Mouse (Mus musculus): ENCODE measurements around the gene Eml4.

Gene Eml4

DNA sequence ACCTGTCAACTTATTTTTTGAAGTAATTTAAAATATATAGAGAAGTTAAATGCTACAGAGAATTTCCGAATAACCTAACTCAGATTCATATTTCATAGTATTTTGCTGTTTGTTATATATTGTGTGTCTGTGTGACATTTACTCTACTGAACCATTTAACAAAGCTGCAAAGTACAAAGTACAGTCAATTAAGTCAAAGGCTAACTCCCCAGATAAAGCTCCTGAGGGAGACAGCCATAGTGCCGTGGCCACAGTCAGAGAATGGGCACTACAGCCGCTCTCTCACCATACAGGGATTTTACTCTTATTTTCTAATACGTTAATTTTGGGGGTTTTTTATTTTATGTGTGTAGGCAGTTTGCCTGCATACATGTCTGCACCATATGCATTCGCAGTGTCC, 32.0 kb downstream of the Eml4 start:
- DNase-seq: no peak

DNA sequence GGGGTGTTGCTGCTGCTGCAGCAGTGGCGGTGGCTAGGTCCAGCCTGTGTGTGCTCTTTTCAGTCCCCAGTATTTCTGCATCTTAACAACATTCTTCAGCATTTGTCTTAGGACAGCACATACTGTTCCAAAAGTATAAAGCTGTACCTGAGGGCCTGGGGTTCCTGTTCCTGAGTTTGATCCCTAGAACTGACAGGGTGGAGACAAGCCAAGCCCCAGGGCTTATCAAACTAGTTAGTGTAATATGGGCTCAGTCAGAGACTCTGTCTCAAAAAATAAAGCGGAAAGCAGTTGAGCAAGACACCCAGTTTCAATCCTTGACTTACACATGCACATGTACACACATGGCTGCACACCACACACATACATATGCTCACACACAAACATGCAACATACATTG, 34.2 kb downstream of the Eml4 start:
- no peak for DNase-seq

DNA sequence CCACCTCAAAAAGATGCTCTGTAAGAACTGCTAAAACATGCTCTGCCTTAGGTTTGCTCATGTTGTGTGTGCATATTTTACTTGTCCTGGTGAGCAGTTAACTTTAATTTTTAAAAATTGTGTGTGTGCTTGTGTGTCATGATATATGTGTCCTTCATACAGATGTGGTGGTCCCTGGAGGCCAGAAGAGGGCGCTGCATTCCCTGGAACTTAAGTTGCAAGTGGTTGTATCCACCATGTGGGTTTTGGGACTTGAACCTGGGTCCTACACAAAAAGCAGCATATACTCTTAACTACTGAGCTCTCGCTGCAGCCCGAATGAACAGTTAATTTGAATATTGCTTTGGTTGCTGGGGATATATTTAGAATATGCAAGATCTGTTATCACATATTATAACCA, 36.4 kb downstream of the Eml4 start:
- DNase-seq: no peak

DNA sequence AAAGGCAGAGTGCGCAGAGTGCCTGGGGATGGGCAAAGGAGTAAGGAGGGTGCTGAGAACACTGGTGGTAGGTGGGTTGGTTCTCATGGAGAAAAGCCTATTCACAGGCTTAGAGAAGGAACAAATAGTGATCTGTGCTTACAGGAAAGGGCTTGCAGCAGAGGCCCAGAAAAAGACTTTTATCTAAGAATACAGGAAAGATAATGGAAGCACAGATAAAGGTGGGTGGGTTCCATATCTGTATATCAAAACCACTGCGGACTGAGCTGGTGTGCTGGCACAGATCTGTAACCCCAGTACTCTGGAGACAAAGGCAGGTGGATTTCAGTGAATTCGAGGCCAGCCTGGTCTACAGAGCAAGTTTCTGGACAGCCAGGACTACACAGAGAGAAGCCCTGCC, 43.3 kb downstream of the Eml4 start:
- no peak for DNase-seq

DNA sequence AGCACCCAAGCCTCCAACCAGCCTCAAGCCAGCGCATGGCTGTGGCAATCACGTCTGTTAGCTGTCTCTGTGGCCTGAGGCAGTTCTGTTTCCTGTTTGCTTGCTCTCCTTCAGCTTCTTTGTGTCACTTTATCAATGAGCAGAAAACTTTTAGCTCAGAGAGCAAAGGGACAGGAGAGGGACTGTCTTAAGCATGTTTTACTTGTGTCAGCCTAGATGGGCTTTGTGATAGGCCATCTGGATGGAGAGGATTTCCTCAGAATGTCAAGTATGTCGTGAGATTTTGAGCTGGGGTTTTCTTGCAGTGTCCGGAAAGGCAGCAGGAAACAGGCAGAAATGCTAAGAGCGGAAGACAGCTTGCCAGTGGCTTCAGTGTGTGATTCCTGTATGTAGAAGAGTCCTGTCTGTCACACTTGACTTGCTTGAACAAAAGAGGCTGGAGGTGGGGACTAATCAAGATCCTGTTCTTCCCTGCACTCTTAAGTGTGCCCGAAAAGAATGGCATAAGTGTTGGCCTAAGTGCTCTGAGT, 46.9 kb downstream of the Eml4 start:
- no peak for DNase-seq

DNA sequence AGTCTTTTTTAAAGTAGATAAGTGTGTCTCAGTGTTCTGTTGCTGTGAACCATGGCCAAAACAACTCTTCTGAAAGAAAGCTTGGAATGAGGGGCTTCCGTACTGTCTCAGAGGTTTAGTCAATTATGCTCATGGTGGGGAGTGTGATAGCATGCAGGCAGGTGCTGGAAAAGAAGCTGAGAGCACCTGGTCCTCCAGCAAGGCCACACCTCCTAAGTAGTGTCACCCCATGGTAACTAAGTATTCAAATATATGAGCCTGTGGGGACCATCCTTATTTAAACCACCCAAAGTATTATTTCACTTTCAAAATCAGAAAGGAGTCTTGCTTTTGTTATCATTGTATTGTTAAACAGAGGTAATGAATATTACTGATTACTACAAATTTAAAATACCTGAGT, 48.0 kb downstream of the Eml4 start:
- DNase-seq: no peak

DNA sequence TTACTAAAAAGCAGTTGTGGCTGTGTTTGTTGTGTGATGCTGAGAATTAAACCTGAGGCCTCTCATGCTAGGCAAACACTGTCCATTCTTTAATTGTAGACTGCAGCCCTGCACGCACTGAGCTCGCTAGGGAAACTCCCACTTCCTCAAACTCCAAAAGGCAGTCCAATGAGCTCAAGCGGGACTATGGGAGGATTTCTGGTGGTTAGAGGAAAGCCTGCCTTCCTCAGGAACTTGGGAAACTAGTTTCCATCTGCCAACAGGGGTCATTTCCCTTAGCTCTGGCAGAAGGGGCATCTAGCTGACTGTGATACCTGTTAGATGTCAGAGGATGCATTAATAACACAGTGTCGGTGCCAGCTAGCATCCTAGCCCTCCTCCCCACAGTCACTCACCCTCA, 79.9 kb downstream of the Eml4 start:
- no peak for DNase-seq

DNA sequence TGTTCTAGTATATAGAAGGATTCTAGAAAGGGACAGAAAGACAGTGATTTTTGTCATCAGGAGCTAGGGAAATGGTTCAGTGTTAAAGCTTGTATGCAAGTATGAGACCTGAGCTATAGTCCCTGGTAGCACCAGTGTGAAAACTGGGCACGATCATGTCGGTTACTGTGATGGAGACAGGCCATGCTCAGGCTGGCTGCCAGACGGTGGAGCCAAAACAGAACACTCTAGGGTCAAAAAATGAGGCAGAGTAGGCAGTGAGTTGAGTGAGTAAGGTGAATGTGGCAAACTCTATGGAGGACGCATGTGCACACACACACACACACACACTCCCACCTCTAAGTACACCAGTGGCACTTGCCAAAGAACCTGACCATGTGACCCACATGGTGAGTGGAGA, 92.7 kb downstream of the Eml4 start:
- no peak for DNase-seq

DNA sequence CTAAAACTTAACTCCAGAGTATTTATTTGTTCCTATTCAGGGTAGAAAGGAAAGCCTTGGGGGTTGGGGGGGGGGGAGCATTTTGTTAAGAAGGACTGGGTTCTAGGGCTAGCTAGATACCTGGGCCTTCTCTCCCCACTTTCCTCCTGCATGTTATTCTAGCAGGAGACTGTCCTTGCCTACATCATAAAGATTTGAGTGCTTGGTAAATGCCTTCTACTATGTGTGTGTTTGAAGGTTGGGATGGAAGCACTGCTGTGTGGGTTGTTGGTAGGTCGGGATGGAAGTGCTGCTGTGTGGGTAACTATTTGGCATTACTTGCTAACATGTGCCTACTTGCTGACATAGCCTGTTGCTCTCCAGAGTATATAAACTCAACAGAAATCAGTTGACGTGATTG, 98.9 kb downstream of the Eml4 start:
- no peak for DNase-seq

DNA sequence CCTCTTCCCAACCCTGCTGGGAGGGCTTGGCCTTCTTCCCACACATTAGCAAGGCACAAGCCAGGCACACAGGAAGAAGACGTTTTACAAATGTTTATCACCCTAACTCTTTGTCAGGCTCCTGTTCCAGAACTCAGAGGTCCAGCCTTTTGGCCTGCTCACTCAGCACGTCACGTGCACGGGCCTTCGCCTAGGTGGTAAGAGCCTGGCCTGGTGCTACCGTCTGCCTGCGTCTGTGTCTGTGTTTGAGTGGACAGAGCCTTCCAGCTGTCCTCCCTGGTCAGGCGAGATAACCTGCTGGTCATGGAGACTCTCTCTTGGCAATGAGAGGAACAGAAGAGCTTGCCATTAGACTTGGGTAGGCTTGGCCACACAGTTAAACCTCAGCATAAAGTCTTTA, 100.6 kb downstream of the Eml4 start:
- DNase-seq: peak; percentile 18

DNA sequence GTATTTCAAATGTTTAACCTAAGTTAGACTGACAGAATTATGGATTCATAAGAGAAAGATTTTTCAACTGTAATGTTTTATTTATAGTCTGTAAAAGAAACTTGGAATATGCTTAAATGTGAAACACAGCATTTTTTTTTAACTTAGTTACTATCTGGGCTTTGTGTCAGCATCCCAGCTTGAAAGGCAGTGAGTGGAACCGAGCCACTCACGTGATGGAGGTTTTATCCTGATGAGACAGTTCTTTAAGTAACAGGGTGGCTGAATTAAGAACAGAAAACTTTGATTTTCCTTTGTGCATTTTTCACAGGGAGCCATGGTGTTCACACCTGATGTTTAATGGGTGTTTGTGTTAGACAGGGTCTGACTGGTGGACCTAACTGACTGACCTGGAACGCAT, 101.1 kb downstream of the Eml4 start:
- DNase-seq: no peak

DNA sequence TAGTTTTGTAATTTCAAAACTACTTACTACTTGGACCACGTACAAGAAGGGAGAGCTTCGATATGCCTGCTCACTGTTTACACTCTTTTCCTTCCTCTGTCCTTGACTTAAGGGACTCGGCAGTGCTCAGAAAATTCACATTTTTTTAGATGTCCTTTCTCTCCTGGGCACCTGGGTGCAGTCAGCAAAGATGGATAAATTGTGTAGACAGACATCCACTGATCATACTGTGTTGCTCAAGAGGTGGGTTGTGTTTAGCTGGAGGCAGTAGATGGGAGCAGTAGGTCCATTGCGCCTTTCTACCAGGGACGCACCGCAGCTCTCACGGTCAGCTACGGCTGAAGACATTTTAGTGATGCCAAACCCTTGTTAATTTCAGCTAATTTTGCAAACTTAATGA, 101.7 kb downstream of the Eml4 start:
- no peak for DNase-seq

DNA sequence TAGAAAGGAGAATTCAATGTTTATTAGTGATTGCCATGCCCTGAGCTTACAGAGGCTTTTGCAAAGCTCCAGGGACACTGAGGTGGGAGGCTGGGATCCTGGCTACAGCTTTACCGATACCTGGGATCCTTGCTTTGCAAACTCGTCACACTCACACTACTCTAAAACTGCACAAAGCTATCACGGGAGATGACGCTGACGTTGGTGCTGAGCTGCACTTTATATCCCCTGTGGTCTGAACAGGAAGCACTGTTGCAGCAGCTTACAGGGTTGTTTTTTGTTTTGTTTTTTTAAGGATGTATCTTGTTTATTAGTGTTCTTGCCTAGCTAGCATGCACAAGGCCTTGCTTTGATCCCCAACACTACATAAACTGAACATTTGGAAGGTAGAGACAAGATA, 102.9 kb downstream of the Eml4 start:
- DNase-seq: no peak

DNA sequence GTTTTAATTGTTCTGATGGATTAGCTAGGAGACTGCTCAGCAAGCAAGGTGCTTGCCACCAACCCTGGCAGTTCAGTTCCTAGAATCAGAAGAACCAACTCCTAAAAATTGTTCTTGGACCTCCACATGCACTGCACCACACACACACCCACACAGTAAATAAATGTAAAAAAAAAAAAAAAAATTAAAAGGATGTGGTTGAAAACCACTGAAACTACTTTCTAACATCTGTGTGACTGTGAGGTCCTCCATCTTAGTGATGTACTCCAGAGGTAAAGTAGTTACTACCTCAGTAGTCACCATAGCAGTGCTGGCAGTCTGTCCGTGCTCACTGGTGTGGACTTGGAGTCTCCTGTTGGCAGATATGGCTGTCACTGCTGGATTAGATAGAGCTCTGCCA, 106.5 kb downstream of the Eml4 start:
- no peak for DNase-seq

DNA sequence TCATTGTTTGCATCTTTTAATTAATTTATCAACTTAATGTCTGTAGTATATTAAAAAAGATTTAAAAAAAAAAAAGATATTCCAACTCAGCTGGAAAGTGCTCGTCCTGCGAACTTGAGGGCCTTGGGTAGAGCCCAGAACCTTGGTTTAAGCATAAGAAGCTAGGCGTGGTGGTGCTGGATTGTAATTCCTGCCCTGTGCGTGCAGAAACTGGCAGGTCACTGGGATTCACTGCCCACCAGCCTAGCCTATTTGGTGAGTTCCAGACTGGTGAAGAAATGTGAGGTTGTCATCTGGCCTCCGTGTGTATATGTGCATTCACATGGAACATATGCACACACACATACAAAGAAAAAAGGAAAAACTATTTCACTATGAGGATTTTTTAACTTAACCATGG, 115.2 kb downstream of the Eml4 start:
- DNase-seq: no peak

DNA sequence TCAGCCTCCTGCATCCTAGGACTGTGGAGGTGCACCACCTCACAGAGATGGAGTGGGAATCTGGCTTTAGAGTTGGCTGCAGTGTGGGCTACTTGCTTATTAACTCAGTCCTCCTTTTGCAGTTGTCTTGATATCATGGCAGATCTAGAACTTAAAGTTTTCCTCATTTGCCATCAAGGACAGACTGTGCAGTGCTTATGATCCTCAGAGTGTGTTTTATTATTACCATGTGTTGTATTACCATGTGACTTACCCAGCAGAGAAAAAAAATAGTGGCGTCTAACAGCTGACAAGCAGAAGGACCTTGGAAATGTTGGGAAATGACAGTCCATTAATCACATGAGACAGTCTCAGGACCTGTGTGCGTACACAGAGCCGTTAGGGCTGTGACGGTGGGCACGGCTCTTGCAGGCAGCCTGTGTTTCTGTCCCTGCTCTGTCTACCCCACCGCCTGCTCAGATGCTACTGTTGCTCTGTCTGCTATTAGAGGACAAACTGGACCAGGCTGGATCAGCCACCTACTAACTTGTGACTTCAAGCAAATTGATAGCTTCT, 116.0 kb downstream of the Eml4 start:
- no peak for DNase-seq

DNA sequence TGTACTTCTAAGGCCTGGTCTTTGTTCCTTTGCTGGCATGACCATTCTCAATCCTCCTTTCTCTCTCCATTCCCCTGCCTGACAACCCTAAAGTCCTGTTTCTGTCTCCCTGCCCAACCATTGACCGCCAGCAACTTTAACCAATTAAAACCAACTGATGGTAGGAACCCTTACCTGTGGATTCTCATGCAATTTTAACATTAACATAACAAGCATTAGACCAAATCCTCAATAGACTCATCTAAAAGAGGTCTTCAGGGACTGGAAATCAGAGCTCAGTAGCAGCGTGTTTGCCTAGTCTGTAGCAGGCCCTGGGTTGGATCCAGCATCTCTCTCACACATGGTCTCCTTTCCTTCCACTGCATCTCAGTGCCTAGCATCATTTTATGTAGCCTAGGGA, 118.9 kb downstream of the Eml4 start:
- no peak for DNase-seq

DNA sequence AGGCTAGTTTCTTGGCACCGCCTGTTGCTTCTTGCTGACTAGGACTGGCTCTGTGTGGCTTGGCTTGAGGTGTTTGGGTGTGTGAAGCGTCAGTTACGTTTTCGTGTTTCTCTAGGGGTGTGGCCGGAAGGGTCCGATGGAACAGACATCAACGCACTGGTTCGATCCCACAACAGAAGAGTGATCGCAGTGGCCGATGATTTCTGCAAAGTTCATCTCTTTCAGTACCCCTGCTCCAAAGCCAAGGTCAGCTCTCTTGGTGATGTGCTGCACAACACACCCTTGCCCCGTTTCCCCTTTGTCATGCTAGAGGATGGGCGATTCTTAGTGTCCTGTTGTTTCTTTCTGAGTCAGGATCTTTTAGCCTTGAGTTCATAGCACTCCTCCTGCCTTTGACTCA, 126.4 kb downstream of the Eml4 start:
- DNase-seq: no peak

DNA sequence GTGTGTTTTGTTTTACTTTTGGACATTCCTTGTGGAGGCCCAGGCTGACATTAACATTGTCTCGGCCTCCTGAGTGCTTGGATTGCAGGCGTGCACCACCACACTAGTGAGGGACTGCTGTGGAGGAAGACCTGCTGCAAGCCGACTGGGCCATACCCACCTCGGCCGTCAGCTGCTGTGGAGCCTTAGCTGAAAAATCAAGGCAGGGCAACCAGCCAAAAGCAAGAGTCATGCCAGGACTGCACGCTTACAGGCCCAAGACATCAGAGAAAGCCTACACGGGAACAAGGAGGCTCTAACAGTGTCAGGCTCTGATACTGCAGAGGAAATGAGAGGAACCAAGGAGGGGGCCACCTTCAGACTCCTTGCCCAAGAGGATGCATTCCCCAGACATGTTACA, 130.8 kb downstream of the Eml4 start:
- peak; percentile 7 for DNase-seq

DNA sequence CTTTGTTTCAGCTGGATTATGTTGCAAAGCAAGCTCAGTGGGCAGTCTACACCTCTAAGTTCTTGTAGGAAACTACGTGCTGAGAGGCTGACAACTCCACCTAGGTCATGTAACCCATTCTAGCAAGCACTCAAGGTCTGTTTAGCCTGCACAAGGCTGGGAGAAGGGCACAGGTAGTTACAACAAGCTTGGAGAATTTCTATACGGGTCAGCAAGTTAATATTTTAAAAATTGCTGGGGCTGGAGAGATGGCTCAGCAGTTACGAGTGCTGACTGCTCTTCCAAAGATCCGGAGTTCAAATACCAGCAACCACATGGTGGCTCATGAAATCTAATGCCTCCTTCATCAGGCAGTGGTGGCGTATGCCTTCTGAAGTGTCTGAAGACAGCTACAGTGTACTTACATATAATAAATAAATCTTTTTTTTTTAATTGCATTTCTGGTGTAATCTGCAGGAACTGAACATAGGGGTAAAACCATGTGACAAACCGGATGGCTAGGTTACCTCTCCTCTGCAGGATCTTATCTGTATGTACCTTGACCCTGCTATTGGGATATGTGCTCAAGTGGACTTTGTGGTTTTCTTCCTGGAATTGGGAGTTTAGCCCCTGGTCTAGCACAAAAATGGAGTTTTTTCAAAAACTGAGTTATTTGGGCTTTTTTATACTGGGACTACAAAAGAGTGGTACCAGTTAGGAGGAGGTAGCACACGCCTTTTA, 132.2 kb downstream of the Eml4 start:
- no peak for DNase-seq

DNA sequence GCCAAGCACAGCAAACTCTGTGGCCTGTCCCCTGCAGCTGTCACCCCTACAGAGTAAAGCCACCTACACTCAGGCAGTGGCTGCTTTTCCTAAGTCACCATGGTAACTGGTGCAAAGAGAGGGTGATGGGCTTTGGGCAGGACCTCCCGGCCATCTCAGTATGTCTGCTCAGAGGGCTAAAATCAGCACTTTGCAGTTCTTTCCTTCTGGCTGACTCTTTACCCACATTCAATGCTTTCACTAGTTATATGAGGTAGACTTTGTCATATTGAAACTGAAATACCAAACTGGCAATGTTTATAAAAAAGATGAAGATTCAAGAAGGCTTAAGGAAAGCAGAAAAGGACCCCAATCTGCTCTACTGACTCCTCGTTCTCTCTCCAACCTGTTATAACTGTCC, 133.1 kb downstream of the Eml4 start:
- DNase-seq: no peak

DNA sequence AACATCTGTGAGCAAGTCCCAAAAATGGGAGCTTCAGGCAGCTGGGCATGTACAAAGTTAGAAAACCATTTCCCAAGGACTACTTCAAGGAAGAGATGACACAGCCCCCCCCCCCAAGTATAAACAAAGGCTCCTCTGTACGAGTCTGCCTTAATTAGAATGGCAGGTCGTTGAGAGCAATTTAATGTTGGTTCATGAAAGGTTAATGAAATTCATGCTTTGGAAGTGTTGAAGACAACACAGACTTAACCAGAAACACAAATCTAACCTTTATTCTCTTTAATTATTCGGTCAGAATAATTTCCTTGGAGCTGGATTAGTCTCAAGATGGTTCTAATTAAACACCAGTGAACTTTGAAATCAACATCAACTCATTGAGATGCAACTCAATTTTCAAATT, 137.0 kb downstream of the Eml4 start:
- DNase-seq: no peak

DNA sequence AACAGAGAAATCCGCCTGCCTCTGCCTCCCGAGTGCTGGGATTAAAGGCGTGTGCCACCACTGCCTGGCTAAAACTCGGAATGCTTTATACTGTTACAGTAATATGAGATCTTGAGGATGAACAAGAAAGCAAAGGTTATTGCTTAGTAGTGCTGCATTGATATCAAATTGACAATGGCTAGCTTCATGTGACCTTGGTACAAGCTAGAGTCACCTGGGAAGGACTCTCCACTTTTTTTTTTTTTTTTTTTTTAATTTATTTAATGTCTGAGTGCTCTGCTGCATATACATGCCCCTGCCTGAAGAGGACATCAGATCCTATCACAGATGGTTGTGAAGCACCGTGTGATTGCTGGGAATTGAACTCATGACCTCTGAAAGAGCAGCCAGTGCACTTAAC, 148.2 kb downstream of the Eml4 start:
- DNase-seq: no peak

DNA sequence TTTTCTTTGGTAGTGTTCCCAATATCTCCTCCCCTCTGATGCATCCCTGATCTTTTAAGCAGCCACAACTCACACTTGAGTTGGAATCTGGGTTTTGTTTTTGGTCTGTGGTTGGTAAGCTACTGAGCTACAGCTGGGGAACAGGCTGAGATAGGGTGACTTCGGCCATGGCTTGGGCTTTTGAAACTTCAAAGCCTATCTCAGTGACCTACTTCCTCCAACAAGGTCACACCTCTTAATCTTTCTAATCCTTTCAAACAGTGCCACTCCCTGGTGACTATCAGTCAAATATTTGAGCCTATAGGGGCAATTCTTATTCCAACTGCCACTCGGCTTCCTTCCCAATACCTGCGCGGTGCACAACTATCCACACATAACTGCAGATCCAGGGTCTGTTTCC, 149.0 kb downstream of the Eml4 start:
- DNase-seq: no peak

DNA sequence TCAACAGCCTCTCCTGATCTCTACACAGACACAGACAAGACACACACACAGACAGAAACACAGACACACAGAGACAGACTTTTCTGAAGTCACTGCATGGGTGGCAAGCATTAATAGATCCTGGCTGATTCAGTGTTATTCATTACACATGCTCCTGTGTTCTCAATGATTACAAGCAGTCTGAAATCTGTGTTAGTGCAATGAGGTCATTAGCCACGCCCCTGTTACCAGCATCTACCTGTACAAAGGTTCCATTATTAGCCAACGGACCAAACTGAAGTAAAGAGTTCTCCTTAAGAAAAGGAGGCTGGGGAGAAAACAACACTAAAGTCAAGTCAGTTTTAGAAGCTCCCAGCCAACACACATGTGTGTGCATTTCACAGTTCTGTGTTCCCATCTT, 153.0 kb downstream of the Eml4 start:
- no peak for DNase-seq

All from cerebellum, adult 9-10 months (tissue).